ENCODE assay signal across 9 mouse cellular contexts in genomic region chrX:102644573-102644951, GRCm38 (mm10). TPM values are rescaled to one million over a fixed set of nuclear protein-coding genes. Genes with fewer than 3 reads are reported as not detected.
DNase-seq lines count a peak whose midpoint lies in the region; ATAC-seq lines count a peak whose summit lies in the region.
"Had no signal": no experiment of that assay in that cellular context is flagged by ENCODE, and none has a peak within 500 bp of the region (broad histone marks: within the 10 kb centered on the region; RNA-seq: fewer than 3 reads in every experiment).

No protein-coding gene starts in this region.

- ATAC-seq in heart, embryonic 12.5 days (ENCODE audit: insufficient number of reproducible peaks, low FRiP score): peak; percentile 57; the same call in 1 of the 2 replicates
- peak; percentile 75 for ATAC-seq in embryonic facial prominence, embryonic 15.5 days (ENCODE audit: insufficient number of reproducible peaks, low FRiP score, low TSS enrichment, low read depth)
- ATAC-seq in intestine, embryonic 15.5 days: peak; percentile 73
- ATAC-seq in megakaryocyte-erythroid progenitor cell, adult 5-6 weeks (replicated peaks; ENCODE audit: low FRiP score, low TSS enrichment, poor library complexity, severe bottlenecking): peak; percentile 75
- ATAC-seq in monocyte, adult 5-6 weeks (replicated peaks; ENCODE audit: insufficient number of reproducible peaks, low FRiP score, low TSS enrichment, poor library complexity, severe bottlenecking): no peak

- intact Hi-C loops in heart, postnatal 10 days (cut with DNase I): loop anchor here (10.0 kb wide), 1 partner anchor 140 kb away; the partner anchor contains the start of gene Hdac8

- peak overlapping the region; percentile 65 for H3K4me3 ChIP-seq in heart, embryonic 12.5 days
- H3K4me3 ChIP-seq in embryonic facial prominence, embryonic 15.5 days (replicated peaks): peak overlapping the region; percentile 55
- H3K4me3 ChIP-seq in intestine, embryonic 15.5 days (replicated peaks): peak overlapping the region; percentile 54

- DNase-seq in heart, postnatal 10 days: no peak
- peak; percentile 51 for DNase-seq in NIH3T3 (ENCODE audit: low read depth)
- no peak for DNase-seq in thymus, postnatal 14 days

- no peaks in the 10 kb centered on the region; the same call in 1 of the 2 replicates for H3K9me3 ChIP-seq in heart, embryonic 12.5 days (replicated peaks)
- H3K9me3 ChIP-seq in embryonic facial prominence, embryonic 15.5 days (replicated peaks): no peaks in the 10 kb centered on the region
- no peaks in the 10 kb centered on the region for H3K9me3 ChIP-seq in intestine, embryonic 15.5 days

- peaks cover 9% of the 10 kb centered on the region for H3K27me3 ChIP-seq in heart, embryonic 12.5 days (replicated peaks)
- peaks cover 7% of the 10 kb centered on the region for H3K27me3 ChIP-seq in embryonic facial prominence, embryonic 15.5 days
- 0 out of 2 replicates have a peak, but pooled peaks cover 5% of the 10 kb centered on the region for H3K27me3 ChIP-seq in intestine, embryonic 15.5 days (replicated peaks)

- peak overlapping the region; percentile 74 for H3K9ac ChIP-seq in heart, embryonic 12.5 days
- H3K9ac ChIP-seq in embryonic facial prominence, embryonic 15.5 days: no peak overlapping the region
- peak overlapping the region; percentile 50; the same call in 1 of the 2 replicates for H3K9ac ChIP-seq in intestine, embryonic 15.5 days

- no peak overlapping the region; the same call in 1 of the 2 replicates for H3K27ac ChIP-seq in heart, embryonic 12.5 days (ENCODE audit: poor library complexity, severe bottlenecking)
- H3K27ac ChIP-seq in embryonic facial prominence, embryonic 15.5 days (replicated peaks): no peak overlapping the region
- no peak overlapping the region for H3K27ac ChIP-seq in intestine, embryonic 15.5 days

- H3K4me2 ChIP-seq in heart, embryonic 12.5 days: peak overlapping the region; percentile 68
- peak overlapping the region; percentile 46 for H3K4me2 ChIP-seq in embryonic facial prominence, embryonic 15.5 days (replicated peaks)
- H3K4me2 ChIP-seq in intestine, embryonic 15.5 days (replicated peaks): peak overlapping the region; percentile 57

- H3K36me3 ChIP-seq in heart, embryonic 12.5 days: no peaks in the 10 kb centered on the region
- no peaks in the 10 kb centered on the region for H3K36me3 ChIP-seq in embryonic facial prominence, embryonic 15.5 days
- H3K36me3 ChIP-seq in intestine, embryonic 15.5 days: no peaks in the 10 kb centered on the region

- WGBS in heart, embryonic 12.5 days: 15% methylated on average over 8 of the region's 8 CpGs
- WGBS in embryonic facial prominence, embryonic 15.5 days: 22% methylated on average over 8 of the region's 8 CpGs
- 20% methylated on average over 8 of the region's 8 CpGs for WGBS in intestine, embryonic 15.5 days

- 0 out of 2 replicates have a peak, but pooled peaks cover 4% of the 10 kb centered on the region for H3K4me1 ChIP-seq in heart, embryonic 12.5 days (replicated peaks)
- H3K4me1 ChIP-seq in embryonic facial prominence, embryonic 15.5 days: no peaks in the 10 kb centered on the region
- no peaks in the 10 kb centered on the region for H3K4me1 ChIP-seq in intestine, embryonic 15.5 days (replicated peaks)

RNA-seq across cellular contexts. Expression of gene Phka1, which starts 0.5 kb away (rescaled TPM):
- polyA plus RNA-seq in heart, embryonic 12.5 days (2016; fragmentation: Nextera tagmentation; extraction: Ambion mirVana): 12.5 and 12.8 TPM in 2 replicates
- total RNA-seq in heart, postnatal 10 days (2021): 10 to 100 TPM; 24.0 to 32.7 TPM
- 8.6 and 9.5 TPM in 2 replicates for polyA plus RNA-seq in embryonic facial prominence, embryonic 15.5 days (2015; fragmentation: Nextera tagmentation; extraction: Ambion mirVana)
- 5.1 and 5.5 TPM in 2 replicates for polyA plus RNA-seq in intestine, embryonic 15.5 days (2015; fragmentation: Nextera tagmentation; extraction: Ambion mirVana)
- 2.4 and 3.0 TPM in 2 replicates for total RNA-seq in megakaryocyte-erythroid progenitor cell, adult 5-6 weeks (2014; fragmentation: Nextera tagmentation)
- total RNA-seq in megakaryocyte-erythroid progenitor cell, adult 5-6 weeks (2017): 1.1 and 3.7 TPM in 2 replicates
- 5.2 to 6.7 TPM (median 6.1 TPM) in 3 replicates for total RNA-seq in monocyte, adult 5-6 weeks (2017)

RNA-seq across cellular contexts. Expression of gene Gm3880, which starts 42.2 kb away (rescaled TPM):
- polyA plus RNA-seq in heart, embryonic 12.5 days (2016; fragmentation: Nextera tagmentation; extraction: Ambion mirVana): not detected in 2 replicates
- total RNA-seq in heart, postnatal 10 days (2021): not detected
- polyA plus RNA-seq in embryonic facial prominence, embryonic 15.5 days (2015; fragmentation: Nextera tagmentation; extraction: Ambion mirVana): not detected in 2 replicates
- polyA plus RNA-seq in intestine, embryonic 15.5 days (2015; fragmentation: Nextera tagmentation; extraction: Ambion mirVana): not detected in 2 replicates
- not detected in 2 replicates for total RNA-seq in megakaryocyte-erythroid progenitor cell, adult 5-6 weeks (2014; fragmentation: Nextera tagmentation)
- not detected in 2 replicates for total RNA-seq in megakaryocyte-erythroid progenitor cell, adult 5-6 weeks (2017)
- total RNA-seq in monocyte, adult 5-6 weeks (2017): not detected in 3 replicates
- polyA plus RNA-seq: brain, embryonic 14.5 days had no signal
